Mouse (Mus musculus): ENCODE results near the gene Usp48. TPM values are rescaled to one million over a fixed set of nuclear protein-coding genes. Genes with fewer than 3 reads are reported as not detected.

Usp48 gene
- 21.7 and 46.2 TPM in 2 replicates for polyA plus RNA-seq (2012; ENCODE audit: insufficient read depth, low replicate concordance)

- H3K4me1 ChIP-seq = peaks cover 46% of the 10 kb centered on the region
- peak within 1 kb of the TSS; percentile 100 for H3K4me3 ChIP-seq (replicated peaks)
- peaks cover 15% of the 10 kb centered on the region for H3K36me3 ChIP-seq (replicated peaks; ENCODE audit: low read length)
- TF ChIP-seq GATA1 (IDR thresholded peaks at IDR 0.05; ENCODE audit: borderline replicate concordance, low read length) = no peak
- no peak for TF ChIP-seq FLI1 (IDR thresholded peaks at IDR 0.05; ENCODE audit: low read length)
- H3K27me3 ChIP-seq (replicated peaks) = no peaks in the 10 kb centered on the region
- H3K9me3 ChIP-seq = no peaks in the 10 kb centered on the region
These were observed at the start of gene Usp48 for GRCm38 (mm10) chr4:137593601-137594495. TSS of gene Usp48 (plus strand) at chr4:137593755.

DNA sequence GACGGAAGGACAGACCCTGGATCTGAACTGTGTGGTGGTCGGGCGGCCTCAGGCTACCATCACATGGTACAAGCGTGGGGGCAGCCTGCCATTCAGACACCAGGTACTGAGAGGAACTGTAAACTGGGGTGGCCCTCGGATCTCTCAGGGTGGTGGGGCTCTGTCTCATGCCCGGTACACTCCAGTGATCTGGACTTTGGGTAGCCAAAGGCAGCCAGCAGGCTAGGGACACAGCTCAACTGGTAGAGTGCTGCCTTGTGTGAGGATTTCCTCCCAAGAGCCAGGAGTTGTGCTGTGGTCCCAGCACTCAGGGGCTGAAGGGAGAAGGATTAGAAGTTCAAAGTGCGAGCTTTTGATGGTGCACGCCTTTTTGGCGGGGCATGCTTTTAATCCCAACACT is 48.0 kb upstream of the Usp48 start:
- Histone ChIP-seq H3K9me3 (no peaks in the 10 kb centered on the region), H3K4me3 (replicated peaks) (no peak overlapping the region), H3K4me1 (no peaks in the 10 kb centered on the region; the same call in 1 of the 2 replicates), H3K27me3 (replicated peaks) (peaks cover 73% of the 10 kb centered on the region), H3K36me3 (replicated peaks; ENCODE audit: low read length) (no peaks in the 10 kb centered on the region)
- no peak for TF ChIP-seq FLI1 (IDR thresholded peaks at IDR 0.05; ENCODE audit: low read length)
- no peak for TF ChIP-seq GATA1 (IDR thresholded peaks at IDR 0.05; ENCODE audit: borderline replicate concordance, low read length)

DNA sequence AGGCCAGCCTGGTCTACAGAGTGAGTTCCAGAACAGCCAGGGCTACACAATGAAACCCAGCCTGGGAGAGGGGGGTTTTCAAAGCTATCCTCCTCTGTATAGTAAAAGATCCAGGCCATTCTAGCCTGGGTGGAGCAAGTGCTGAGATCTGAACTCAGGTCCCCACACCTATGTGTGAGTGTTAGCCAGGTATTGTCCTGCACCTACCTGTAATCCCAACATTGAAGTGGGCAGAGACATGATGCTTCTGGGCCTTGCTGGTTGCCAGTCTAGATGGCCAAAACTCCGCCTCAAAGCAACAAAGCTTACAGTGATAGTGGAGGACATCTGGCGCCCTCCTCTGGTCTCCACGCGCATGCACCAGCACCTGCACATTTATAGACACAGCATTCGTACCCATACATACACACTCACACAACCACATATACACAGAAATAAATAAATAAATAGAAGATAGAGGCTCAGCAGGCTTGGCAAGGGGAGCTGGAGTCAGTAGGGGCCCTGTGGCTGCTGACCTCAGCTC is 47.5 kb upstream of the Usp48 start:
- TF ChIP-seq GATA1 (IDR thresholded peaks at IDR 0.05; ENCODE audit: borderline replicate concordance, low read length) = no peak
- no peak for TF ChIP-seq FLI1 (IDR thresholded peaks at IDR 0.05; ENCODE audit: low read length)

GRCm38 (mm10) chr4:137553466-137553865 is 40.1 kb upstream of the Usp48 start:
- no peaks in the 10 kb centered on the region for H3K36me3 ChIP-seq (replicated peaks; ENCODE audit: low read length)
- peaks cover 61% of the 10 kb centered on the region for H3K27me3 ChIP-seq (replicated peaks)
- H3K4me1 ChIP-seq = no peaks in the 10 kb centered on the region; the same call in 1 of the 2 replicates
- H3K4me3 ChIP-seq (replicated peaks) = no peak overlapping the region
- TF ChIP-seq FLI1 (IDR thresholded peaks at IDR 0.05; ENCODE audit: low read length) (no peak), GATA1 (IDR thresholded peaks at IDR 0.05; ENCODE audit: borderline replicate concordance, low read length) (no peak)
- no peaks in the 10 kb centered on the region for H3K9me3 ChIP-seq

More for the DNA sequence above, 47.5 kb upstream of the Usp48 start:
- Histone ChIP-seq H3K9me3 (no peaks in the 10 kb centered on the region), H3K27me3 (replicated peaks) (peaks cover 73% of the 10 kb centered on the region), H3K4me1 (no peaks in the 10 kb centered on the region), H3K4me3 (replicated peaks) (no peak overlapping the region), H3K36me3 (replicated peaks; ENCODE audit: low read length) (no peaks in the 10 kb centered on the region)

DNA sequence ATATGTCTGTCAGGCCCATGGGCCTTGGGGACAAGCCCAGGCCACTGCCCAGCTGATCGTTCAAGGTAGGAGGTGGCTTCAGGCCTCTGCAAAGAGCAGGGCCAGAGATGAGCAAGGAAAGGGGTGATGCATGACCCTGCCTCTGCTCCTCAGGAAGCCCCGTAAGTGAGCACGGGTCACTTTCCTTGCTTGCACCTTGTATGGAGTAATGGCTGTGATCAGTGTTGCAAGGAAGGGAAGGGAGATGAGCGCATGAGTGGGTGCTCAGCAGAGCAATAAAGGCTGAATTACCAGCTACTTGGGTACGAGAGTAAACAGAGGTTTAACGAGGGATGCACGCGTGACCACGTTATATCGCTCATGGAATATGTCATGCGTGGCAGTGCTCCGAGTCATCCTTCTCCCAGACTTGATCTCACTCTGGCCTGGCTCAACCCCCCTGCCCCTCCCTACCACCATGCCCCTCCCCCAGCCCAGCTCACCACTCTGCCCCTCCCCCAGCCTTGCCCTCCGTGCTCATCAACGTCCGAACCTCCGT is 36.8 kb upstream of the Usp48 start:
- H3K36me3 ChIP-seq (replicated peaks; ENCODE audit: low read length) = no peaks in the 10 kb centered on the region
- H3K9me3 ChIP-seq = no peaks in the 10 kb centered on the region
- no peak for TF ChIP-seq GATA1 (IDR thresholded peaks at IDR 0.05; ENCODE audit: borderline replicate concordance, low read length)
- no peak for TF ChIP-seq FLI1 (IDR thresholded peaks at IDR 0.05; ENCODE audit: low read length)
- peaks cover 52% of the 10 kb centered on the region for H3K27me3 ChIP-seq (replicated peaks)
- no peaks in the 10 kb centered on the region; the same call in 1 of the 2 replicates for H3K4me1 ChIP-seq
- H3K4me3 ChIP-seq (replicated peaks) = no peak overlapping the region

GRCm38 (mm10) chr4:137569873-137570272 is 23.7 kb upstream of the Usp48 start:
- no peaks in the 10 kb centered on the region for H3K9me3 ChIP-seq
- no peaks in the 10 kb centered on the region for H3K4me1 ChIP-seq
- no peak for TF ChIP-seq GATA1 (IDR thresholded peaks at IDR 0.05; ENCODE audit: borderline replicate concordance, low read length)
- TF ChIP-seq FLI1 (IDR thresholded peaks at IDR 0.05; ENCODE audit: low read length) = no peak
- H3K4me3 ChIP-seq (replicated peaks) = no peak overlapping the region
- no peaks in the 10 kb centered on the region for H3K36me3 ChIP-seq (replicated peaks; ENCODE audit: low read length)
- H3K27me3 ChIP-seq (replicated peaks) = peaks cover 51% of the 10 kb centered on the region

GRCm38 (mm10) chr4:137574469-137574868 is 19.1 kb upstream of the Usp48 start, which contains the start of gene Ldlrad2:
TSS of gene Ldlrad2 (minus strand) at chr4:137574569.
- no peak for TF ChIP-seq GATA1 (IDR thresholded peaks at IDR 0.05; ENCODE audit: borderline replicate concordance, low read length)
- TF ChIP-seq FLI1 (IDR thresholded peaks at IDR 0.05; ENCODE audit: low read length) = no peak
- H3K9me3 ChIP-seq = no peaks in the 10 kb centered on the region
- no peaks in the 10 kb centered on the region for H3K36me3 ChIP-seq (replicated peaks; ENCODE audit: low read length)
- no peak within 1 kb of the TSS for H3K4me3 ChIP-seq (replicated peaks)
- peaks cover 7% of the 10 kb centered on the region for H3K4me1 ChIP-seq
- H3K27me3 ChIP-seq (replicated peaks) = peaks cover 58% of the 10 kb centered on the region

- TF ChIP-seq FLI1 (IDR thresholded peaks at IDR 0.05; ENCODE audit: low read length) (no peak), GATA1 (IDR thresholded peaks at IDR 0.05; ENCODE audit: borderline replicate concordance, low read length) (no peak)
- no peak overlapping the region for H3K4me3 ChIP-seq (replicated peaks)
- peaks cover 7% of the 10 kb centered on the region for H3K4me1 ChIP-seq
- no peaks in the 10 kb centered on the region for H3K36me3 ChIP-seq (replicated peaks; ENCODE audit: low read length)
- H3K9me3 ChIP-seq = peaks cover 8% of the 10 kb centered on the region
- H3K27me3 ChIP-seq (replicated peaks) = peaks cover 60% of the 10 kb centered on the region
These were observed 16.1 kb upstream of the Usp48 start for GRCm38 (mm10) chr4:137577486-137577885.

DNA sequence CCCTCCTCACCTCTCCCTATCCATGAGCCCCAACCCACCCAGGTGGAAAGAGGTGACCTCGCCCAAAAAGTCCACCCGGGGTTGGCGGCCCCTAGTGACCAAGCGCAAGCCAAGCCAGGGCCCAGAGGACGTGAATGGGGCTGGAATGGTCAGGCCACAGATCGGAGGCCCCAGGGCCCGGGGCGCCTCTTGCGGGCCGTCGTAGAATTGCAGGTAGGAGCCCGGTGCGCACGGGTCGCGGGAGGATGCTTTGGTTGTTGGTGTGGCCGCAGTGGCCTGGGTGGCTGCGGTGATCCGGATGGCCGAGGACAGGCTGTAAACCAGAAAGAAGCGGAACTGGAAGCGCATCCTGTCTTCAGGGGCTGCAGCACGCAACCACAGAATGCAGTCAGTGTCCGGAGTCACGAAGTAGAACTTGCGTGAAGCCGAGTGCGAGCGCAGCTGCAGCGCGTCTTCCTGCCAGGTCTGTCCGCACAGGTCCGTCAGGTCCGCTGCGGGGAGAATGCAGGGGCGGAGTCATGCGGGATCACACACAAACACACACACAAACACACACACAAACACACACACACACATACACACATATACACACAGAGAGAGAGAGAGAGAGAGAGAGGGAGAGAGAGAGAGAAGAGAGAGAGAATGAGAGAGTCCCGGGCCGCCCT is 15.2 kb upstream of the Usp48 start:
- Histone ChIP-seq H3K36me3 (replicated peaks; ENCODE audit: low read length) (no peaks in the 10 kb centered on the region), H3K27me3 (replicated peaks) (peaks cover 59% of the 10 kb centered on the region), H3K9me3 (peaks cover 16% of the 10 kb centered on the region), H3K4me3 (replicated peaks) (peak overlapping the region; percentile 81), H3K4me1 (peaks cover 7% of the 10 kb centered on the region)
- no peak for TF ChIP-seq GATA1 (IDR thresholded peaks at IDR 0.05; ENCODE audit: borderline replicate concordance, low read length)

Measured in megakaryocyte, embryonic 14.5 days (primary cell).